Mouse (Mus musculus): Measurements from ENCODE around the gene Lenep. TPM values are rescaled to one million over a fixed set of nuclear protein-coding genes. Genes with fewer than 3 reads are reported as not detected.

Gene Lenep
- polyA plus RNA-seq, 1 experiment from 2014 or later = 0.55 TPM

DNA sequence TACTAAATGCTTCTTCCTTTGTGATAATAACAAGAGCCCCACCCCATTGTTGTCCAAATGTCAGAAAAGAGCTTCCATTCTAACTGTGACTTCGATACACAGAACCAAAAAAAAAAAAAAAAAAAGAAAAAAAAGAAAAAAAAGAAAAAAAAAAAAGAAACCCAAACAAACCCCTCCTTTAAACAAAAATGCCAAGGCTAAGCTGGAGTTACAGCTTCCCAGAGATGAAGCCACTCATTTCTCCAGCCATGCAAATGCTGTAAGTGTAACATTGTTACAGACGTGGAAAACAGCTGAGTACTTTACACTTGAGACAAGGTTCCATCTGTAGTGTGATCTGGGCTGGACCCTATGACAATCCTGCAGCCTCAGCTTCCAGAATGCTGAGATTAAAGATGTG lies 14.5 kb upstream of the Lenep start:
- Histone ChIP-seq H3K4me2 (replicated peaks; ENCODE audit: low read depth, low read length) (peak overlapping the region; percentile 67), H3K27ac (ENCODE audit: low read length) (no peak overlapping the region; the same call in 1 of the 2 replicates), H3K4me3 (ENCODE audit: low read depth, low read length) (peak overlapping the region; percentile 53), H3K9me3 (ENCODE audit: control insufficient read depth, low read depth, low read length) (no peaks in the 10 kb centered on the region), H3K9ac (replicated peaks; ENCODE audit: low read depth, low read length) (peak overlapping the region; percentile 34; the same call in 1 of the 2 replicates), H3K36me3 (ENCODE audit: control insufficient read depth, insufficient read depth, low read length) (peaks cover 26% of the 10 kb centered on the region), H3K27me3 (ENCODE audit: control insufficient read depth, insufficient read depth, low read length) (no peaks in the 10 kb centered on the region), H3K4me1 (ENCODE audit: control insufficient read depth, insufficient read depth, low read length) (peaks cover 26% of the 10 kb centered on the region; the same call in 1 of the 2 replicates)
- 19% methylated on average over 2 of the region's 2 CpGs for WGBS
- ATAC-seq (ENCODE audit: insufficient number of reproducible peaks, insufficient read depth, low FRiP score, low read depth) = no peak

DNA sequence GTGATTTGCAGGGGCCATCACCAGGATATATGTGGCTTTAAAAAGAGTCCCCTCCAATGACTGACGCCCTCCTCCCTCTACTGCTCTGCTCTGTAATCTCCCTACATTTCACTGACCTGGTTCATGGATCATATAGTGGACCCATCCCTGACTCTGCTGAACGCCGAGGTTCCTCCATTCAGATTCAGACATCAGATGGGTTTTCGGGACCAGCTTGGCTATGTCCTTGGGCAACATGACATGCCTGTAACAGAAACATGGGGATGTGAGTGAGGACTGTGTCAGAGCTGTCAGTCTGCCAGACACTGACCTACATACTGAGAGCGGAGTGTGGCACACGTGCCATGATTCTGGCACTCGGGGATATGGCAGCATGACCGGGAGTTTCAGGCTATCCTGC lies 13.6 kb upstream of the Lenep start:
- no peak overlapping the region for H3K9ac ChIP-seq (replicated peaks; ENCODE audit: low read depth, low read length)
- WGBS = 96% methylated on average over 8 of the region's 8 CpGs
- H3K4me1 ChIP-seq (ENCODE audit: control insufficient read depth, insufficient read depth, low read length) = peaks cover 19% of the 10 kb centered on the region; the same call in 1 of the 2 replicates
- peaks cover 26% of the 10 kb centered on the region for H3K36me3 ChIP-seq (ENCODE audit: control insufficient read depth, insufficient read depth, low read length)
- H3K4me3 ChIP-seq (ENCODE audit: low read depth, low read length) = no peak overlapping the region
- no peaks in the 10 kb centered on the region for H3K9me3 ChIP-seq (ENCODE audit: control insufficient read depth, low read depth, low read length)
- H3K27ac ChIP-seq (ENCODE audit: low read length) = no peak overlapping the region
- H3K27me3 ChIP-seq (ENCODE audit: control insufficient read depth, insufficient read depth, low read length) = no peaks in the 10 kb centered on the region
- no peak overlapping the region for H3K4me2 ChIP-seq (replicated peaks; ENCODE audit: low read depth, low read length)
- no peak for ATAC-seq (ENCODE audit: insufficient number of reproducible peaks, insufficient read depth, low FRiP score, low read depth)

DNA sequence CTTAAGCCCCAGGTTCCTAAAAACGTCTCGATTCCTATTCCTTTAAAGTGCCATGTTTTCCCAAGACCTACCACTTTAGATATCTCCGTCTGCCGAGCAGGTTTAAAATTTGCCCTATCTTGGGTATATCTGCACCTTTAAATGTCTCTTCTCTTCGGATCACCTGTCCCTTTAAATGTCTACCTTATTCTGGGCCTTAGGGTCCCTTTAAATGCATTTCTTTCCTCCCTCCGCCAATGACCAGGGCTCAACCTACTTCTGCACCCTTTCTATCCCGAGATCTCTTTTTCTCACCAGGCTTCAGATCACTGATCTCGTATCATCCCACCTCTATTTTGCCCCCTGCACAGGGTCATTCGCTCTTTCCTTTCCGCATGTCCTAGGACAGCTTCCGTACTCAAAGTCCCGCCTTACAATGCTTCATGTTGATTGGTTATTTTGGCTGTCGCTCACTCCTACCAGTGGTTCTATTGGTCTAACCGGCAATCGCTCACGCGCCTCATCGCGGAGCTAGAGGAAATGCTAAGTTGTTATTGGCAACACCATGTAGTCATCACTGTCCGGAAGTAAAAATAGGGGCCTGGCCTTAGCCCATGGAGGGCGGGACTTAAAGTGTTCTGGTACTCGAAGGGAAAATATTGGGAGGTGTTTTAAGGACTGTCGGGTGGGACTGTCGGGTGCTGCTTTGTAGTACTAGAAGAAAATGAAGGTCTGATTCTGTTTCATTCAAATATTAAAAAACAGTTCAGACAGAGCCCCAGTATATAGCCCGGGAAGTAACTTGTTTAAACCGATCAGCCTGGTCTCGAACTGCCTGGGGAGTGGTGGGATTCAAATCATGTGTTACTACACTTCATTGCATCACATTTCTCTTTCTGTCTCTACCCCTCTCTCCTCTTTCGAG lies 9.1 kb upstream of the Lenep start, which contains the start of gene Flad1:
Gene Flad1, minus strand, starts transcription at position 381 of the 904 bp plus-strand sequence.
- peak within 1 kb of the TSS; percentile 62 for H3K4me3 ChIP-seq (ENCODE audit: low read depth, low read length)
- H3K9ac ChIP-seq (replicated peaks; ENCODE audit: low read depth, low read length) = peak within 1 kb of the TSS; percentile 48
- H3K4me2 ChIP-seq (replicated peaks; ENCODE audit: low read depth, low read length) = peak within 1 kb of the TSS; percentile 78
- WGBS = 6% methylated on average over 28 of the region's 28 CpGs
- no peaks in the 10 kb centered on the region for H3K27me3 ChIP-seq (ENCODE audit: control insufficient read depth, insufficient read depth, low read length)
- H3K27ac ChIP-seq (ENCODE audit: low read length) = peak within 1 kb of the TSS; percentile 39; the same call in 1 of the 2 replicates
- no peaks in the 10 kb centered on the region for H3K9me3 ChIP-seq (ENCODE audit: control insufficient read depth, low read depth, low read length)
- H3K4me1 ChIP-seq (ENCODE audit: control insufficient read depth, insufficient read depth, low read length) = peaks cover 9% of the 10 kb centered on the region; the same call in 1 of the 2 replicates
- H3K36me3 ChIP-seq (ENCODE audit: control insufficient read depth, insufficient read depth, low read length) = peaks cover 26% of the 10 kb centered on the region
- peak; percentile 99 for ATAC-seq (ENCODE audit: insufficient number of reproducible peaks, insufficient read depth, low FRiP score, low read depth)

DNA sequence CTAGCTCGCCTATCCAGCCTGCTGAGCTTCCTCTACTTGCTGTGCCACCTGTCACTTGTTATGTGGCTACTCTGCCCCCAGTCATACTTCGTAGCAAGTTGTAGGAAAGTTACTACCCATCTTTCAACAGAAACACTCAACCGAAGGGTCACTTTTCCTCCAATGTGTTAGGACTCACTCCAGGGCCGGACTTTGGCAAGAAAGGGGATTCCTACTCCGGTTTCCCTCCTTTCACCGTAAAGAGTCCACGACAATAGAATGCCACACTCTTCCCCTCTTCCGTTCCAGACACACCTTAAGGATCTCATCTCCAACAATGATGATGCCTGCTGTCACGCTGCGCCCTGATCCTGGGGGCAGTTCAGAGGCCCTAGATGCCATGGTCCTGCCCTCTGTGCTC lies 8.3 kb upstream of the Lenep start:
- H3K36me3 ChIP-seq (ENCODE audit: control insufficient read depth, insufficient read depth, low read length) = peaks cover 20% of the 10 kb centered on the region
- H3K9ac ChIP-seq (replicated peaks; ENCODE audit: low read depth, low read length) = peak overlapping the region; percentile 48; the same call in 1 of the 2 replicates
- H3K4me3 ChIP-seq (ENCODE audit: low read depth, low read length) = peak overlapping the region; percentile 62
- H3K9me3 ChIP-seq (ENCODE audit: control insufficient read depth, low read depth, low read length) = no peaks in the 10 kb centered on the region
- no peaks in the 10 kb centered on the region for H3K27me3 ChIP-seq (ENCODE audit: control insufficient read depth, insufficient read depth, low read length)
- no peak for ATAC-seq (ENCODE audit: insufficient number of reproducible peaks, insufficient read depth, low FRiP score, low read depth)
- peaks cover 4% of the 10 kb centered on the region; the same call in 1 of the 2 replicates for H3K4me1 ChIP-seq (ENCODE audit: control insufficient read depth, insufficient read depth, low read length)
- peak overlapping the region; percentile 78 for H3K4me2 ChIP-seq (replicated peaks; ENCODE audit: low read depth, low read length)
- 78% methylated on average over 10 of the region's 10 CpGs for WGBS
- H3K27ac ChIP-seq (ENCODE audit: low read length) = no peak overlapping the region

DNA sequence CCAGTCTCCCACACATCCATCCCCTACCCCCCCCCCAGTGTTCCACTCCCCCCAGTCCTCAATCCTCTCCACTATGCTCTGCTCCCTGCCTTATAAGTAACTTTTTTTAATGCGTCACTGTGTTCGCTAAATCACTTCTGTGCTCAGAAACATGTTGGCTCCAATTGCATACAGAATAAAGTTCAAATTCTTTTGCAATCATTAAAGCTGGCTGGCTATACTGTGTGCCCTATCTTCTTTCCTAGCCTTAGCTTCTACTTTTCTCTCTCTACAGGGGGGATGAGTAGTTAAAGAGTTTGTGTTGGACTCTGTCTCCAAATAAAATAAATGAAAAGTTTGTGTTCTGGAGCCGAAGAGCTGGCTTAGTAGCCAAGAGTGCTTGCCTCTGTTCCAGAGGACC lies 7.1 kb upstream of the Lenep start:
- Histone ChIP-seq H3K27me3 (ENCODE audit: control insufficient read depth, insufficient read depth, low read length) (no peaks in the 10 kb centered on the region), H3K9ac (replicated peaks; ENCODE audit: low read depth, low read length) (no peak overlapping the region), H3K36me3 (ENCODE audit: control insufficient read depth, insufficient read depth, low read length) (peaks cover 10% of the 10 kb centered on the region), H3K27ac (ENCODE audit: low read length) (no peak overlapping the region), H3K4me2 (replicated peaks; ENCODE audit: low read depth, low read length) (no peak overlapping the region), H3K4me3 (ENCODE audit: low read depth, low read length) (no peak overlapping the region), H3K9me3 (ENCODE audit: control insufficient read depth, low read depth, low read length) (no peaks in the 10 kb centered on the region), H3K4me1 (ENCODE audit: control insufficient read depth, insufficient read depth, low read length) (peaks cover 4% of the 10 kb centered on the region; the same call in 1 of the 2 replicates)
- WGBS = 93% methylated on average over 3 of the region's 3 CpGs
- no peak for ATAC-seq (ENCODE audit: insufficient number of reproducible peaks, insufficient read depth, low FRiP score, low read depth)

DNA sequence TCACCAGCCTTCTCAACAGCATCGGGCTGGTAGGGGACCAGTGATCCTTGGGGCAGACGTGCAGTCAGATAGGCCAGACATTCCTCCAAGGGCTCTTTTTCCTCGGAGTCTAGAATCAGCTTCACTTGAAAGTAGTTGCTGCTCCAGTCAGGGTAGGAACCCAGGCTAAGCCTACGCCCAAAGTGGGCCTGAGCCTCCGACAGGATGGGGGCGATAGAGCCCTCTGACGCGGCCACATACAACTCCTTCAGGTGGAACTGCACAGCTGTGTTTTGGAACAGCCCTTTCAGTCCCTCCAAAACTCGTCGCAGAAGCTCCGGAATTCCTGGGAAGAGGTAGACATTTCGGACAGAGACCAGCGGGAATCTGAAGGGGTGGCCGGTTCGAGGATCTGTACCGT lies 5.9 kb upstream of the Lenep start:
- H3K9ac ChIP-seq (replicated peaks; ENCODE audit: low read depth, low read length) = no peak overlapping the region
- no peak overlapping the region for H3K4me3 ChIP-seq (ENCODE audit: low read depth, low read length)
- no peak overlapping the region for H3K4me2 ChIP-seq (replicated peaks; ENCODE audit: low read depth, low read length)
- no peak overlapping the region for H3K27ac ChIP-seq (ENCODE audit: low read length)
- H3K4me1 ChIP-seq (ENCODE audit: control insufficient read depth, insufficient read depth, low read length) = peaks cover 4% of the 10 kb centered on the region; the same call in 1 of the 2 replicates
- H3K27me3 ChIP-seq (ENCODE audit: control insufficient read depth, insufficient read depth, low read length) = no peaks in the 10 kb centered on the region
- H3K36me3 ChIP-seq (ENCODE audit: control insufficient read depth, insufficient read depth, low read length) = peaks cover 3% of the 10 kb centered on the region
- no peak for ATAC-seq (ENCODE audit: insufficient number of reproducible peaks, insufficient read depth, low FRiP score, low read depth)
- WGBS = 62% methylated on average over 16 of the region's 16 CpGs
- no peaks in the 10 kb centered on the region for H3K9me3 ChIP-seq (ENCODE audit: control insufficient read depth, low read depth, low read length)

DNA sequence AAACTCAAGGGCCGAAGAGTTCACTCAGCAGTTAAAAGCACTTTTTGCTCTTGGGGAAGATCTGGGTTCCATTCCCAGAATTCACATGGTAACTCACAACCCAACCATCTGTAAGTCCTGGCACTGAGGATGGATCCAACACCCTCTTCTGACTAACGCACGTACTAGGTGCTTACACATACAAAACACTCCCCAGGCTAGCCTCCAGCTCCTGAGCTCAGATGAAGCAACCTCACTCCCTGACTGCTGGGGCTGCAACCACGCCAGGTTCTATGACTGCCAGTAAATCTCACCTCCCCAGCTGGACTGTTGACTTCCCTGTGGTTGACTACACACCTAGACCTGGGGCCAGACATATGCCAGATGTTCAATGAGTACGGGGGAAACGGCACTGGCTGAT lies 4.3 kb upstream of the Lenep start:
- no peak for ATAC-seq (ENCODE audit: insufficient number of reproducible peaks, insufficient read depth, low FRiP score, low read depth)
- Histone ChIP-seq H3K36me3 (ENCODE audit: control insufficient read depth, insufficient read depth, low read length) (peaks cover 12% of the 10 kb centered on the region; the same call in 1 of the 2 replicates), H3K4me3 (ENCODE audit: low read depth, low read length) (no peak overlapping the region), H3K4me2 (replicated peaks; ENCODE audit: low read depth, low read length) (no peak overlapping the region), H3K9me3 (ENCODE audit: control insufficient read depth, low read depth, low read length) (no peaks in the 10 kb centered on the region), H3K27ac (ENCODE audit: low read length) (no peak overlapping the region), H3K27me3 (ENCODE audit: control insufficient read depth, insufficient read depth, low read length) (no peaks in the 10 kb centered on the region), H3K4me1 (ENCODE audit: control insufficient read depth, insufficient read depth, low read length) (peaks cover 4% of the 10 kb centered on the region; the same call in 1 of the 2 replicates), H3K9ac (replicated peaks; ENCODE audit: low read depth, low read length) (no peak overlapping the region)
- 87% methylated on average over 6 of the region's 6 CpGs for WGBS

DNA sequence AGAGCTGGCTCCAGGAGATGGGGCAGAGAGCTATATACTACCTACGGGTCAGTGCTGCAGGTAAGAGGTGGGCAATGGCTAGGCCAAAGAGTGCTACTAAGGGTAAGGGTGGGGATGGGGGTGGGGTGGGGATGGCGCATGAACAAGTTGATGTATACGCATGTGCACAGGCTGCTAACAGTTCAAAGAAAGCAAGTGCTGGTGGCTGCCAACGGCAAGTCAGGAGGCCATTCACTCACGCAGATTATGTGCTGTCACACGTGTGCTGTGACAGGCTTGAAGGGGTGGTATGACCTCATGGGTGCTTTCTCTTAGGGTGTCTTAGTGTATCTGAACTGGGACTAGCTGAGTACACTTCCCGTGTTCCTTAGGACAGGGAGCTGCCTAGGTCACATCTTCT lies 1.3 kb downstream of the Lenep start:
- H3K4me2 ChIP-seq (replicated peaks; ENCODE audit: low read depth, low read length) = no peak overlapping the region
- H3K9me3 ChIP-seq (ENCODE audit: control insufficient read depth, low read depth, low read length) = no peaks in the 10 kb centered on the region
- H3K27me3 ChIP-seq (ENCODE audit: control insufficient read depth, insufficient read depth, low read length) = no peaks in the 10 kb centered on the region
- H3K36me3 ChIP-seq (ENCODE audit: control insufficient read depth, insufficient read depth, low read length) = peaks cover 12% of the 10 kb centered on the region; the same call in 1 of the 2 replicates
- ATAC-seq (ENCODE audit: insufficient number of reproducible peaks, insufficient read depth, low FRiP score, low read depth) = no peak
- H3K4me3 ChIP-seq (ENCODE audit: low read depth, low read length) = no peak overlapping the region
- 88% methylated on average over 7 of the region's 7 CpGs for WGBS
- H3K9ac ChIP-seq (replicated peaks; ENCODE audit: low read depth, low read length) = no peak overlapping the region
- no peak overlapping the region for H3K27ac ChIP-seq (ENCODE audit: low read length)
- peaks cover 6% of the 10 kb centered on the region; the same call in 1 of the 2 replicates for H3K4me1 ChIP-seq (ENCODE audit: control insufficient read depth, insufficient read depth, low read length)
